Mouse (Mus musculus) hindlimb bud, embryonic 11.5 days (tissue): ENCODE results near the gene Cby3.

Experiments used
- DNase-seq: peaks from one replicate; pipeline ENCODE4 v3.0.0-alpha.2; 2012; ENCODE audit warnings: low read depth, low spot score; ENCODE audit errors: extremely low spot score

Cby3 gene

DNA sequence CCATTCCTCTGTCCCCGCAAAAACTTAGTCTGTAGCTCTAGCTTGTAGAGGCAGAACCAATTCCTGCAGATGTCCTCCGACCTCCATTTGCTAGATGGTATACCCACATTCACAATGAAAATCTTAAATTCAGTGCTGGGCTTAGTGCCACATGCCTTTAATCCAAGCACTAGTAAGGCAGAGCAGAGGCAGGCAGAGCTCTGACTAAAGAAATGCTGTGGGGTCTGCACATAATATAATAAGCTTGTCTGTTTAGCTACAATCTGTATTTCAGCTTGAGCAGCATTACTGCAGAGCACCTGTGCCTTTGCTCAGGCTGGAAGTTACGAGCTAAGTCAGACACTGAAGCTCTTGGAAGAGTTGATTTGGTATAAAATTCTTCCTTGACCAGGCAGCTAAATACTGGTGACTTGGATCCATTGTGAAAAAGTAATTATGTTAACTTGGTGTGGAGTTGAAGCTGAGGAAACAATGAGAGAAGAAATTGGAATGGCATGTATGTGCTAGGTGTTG is 33.0 kb downstream of the Cby3 start:
- no peak for DNase-seq

DNA sequence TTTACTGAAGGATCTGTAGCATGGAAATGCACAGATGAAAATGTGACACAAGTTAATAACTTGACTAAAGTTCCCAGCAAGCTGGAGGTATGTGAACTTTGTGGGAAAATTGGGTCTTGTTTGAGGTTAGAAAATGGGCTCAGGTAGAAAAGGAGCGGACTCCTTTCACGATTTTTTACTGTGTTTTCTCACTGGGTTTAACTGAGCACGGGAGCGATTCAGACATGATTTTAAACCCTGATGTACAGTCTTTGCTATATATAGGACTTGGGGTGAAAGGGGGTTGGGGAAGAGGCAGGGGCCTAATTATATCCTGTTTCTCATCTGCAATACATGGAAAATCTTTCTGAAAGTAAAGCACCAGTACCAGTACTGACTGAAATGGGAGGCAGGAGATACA is 33.4 kb downstream of the Cby3 start:
- no peak for DNase-seq

DNA sequence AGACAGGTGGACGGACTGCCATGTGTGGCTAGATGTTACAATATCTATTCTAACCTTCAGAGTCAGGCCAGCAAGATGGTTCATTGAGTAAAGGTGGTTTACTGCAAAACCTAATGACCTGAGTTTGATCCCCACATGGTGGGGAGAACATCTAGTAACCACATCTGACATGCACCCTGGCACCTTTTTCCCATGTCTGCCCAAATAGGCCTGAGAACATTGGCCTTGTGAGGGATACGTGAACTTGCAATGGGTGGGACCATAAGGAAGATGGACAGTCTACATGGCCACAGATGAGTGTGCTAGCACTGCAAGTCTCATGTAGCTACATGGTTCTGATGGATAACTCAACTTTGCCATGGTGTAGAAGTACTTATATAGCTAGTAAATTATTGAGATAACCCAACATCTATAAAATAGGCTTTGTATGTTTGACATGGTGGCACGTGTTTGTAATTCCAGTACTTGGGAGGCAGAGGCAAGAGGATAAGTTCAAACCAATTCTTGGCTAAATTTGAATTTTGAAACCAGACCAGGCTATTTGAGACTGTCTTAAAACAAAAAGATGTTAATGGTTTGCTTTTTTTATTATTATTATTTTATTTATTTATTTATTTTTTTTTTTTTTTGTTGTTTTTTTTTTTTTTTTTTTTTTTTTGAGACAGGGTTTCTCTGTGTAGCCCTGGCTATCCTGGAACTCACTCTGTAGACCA is 34.1 kb downstream of the Cby3 start:
- DNase-seq = no peak

DNA sequence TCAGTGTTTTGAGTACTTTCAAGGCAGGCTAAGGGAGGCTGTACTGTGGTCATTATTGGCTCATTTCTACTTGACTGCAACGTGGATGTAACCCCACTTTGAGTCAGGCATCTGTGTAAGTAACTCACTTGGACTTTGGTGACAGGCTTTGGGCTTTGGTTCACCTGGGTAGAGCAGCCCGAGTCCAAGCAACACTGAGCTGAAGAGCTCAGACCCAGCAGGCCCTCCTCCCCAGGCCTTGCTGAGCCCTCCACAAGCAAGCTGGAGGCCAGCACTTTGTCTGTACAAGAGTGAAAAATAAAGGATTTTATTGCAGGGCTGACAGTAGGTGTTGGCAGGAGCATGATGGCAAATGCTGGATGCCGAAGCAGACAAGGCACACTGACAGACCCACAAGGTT is 34.7 kb downstream of the Cby3 start:
- no peak for DNase-seq

DNA sequence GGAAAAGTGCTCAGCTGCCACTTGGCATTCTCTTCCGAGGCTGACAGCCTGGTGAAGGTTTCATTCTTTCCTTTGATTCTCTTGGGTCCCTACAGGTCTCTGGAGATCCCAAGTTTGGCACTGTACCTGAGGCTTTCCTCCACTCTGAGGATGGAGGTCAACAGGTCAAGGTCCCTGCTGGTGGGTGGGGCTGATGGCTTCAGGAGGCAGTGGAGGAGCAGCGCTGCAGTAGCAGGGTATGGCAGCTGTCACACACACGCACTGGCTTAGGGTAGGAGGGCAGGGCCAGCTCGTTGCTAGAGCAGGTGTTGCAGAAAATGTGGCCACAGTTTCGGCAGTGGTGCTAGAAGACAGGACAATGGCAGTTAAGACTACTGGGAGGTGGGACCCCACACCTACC is 35.4 kb downstream of the Cby3 start:
- DNase-seq = no peak

DNA sequence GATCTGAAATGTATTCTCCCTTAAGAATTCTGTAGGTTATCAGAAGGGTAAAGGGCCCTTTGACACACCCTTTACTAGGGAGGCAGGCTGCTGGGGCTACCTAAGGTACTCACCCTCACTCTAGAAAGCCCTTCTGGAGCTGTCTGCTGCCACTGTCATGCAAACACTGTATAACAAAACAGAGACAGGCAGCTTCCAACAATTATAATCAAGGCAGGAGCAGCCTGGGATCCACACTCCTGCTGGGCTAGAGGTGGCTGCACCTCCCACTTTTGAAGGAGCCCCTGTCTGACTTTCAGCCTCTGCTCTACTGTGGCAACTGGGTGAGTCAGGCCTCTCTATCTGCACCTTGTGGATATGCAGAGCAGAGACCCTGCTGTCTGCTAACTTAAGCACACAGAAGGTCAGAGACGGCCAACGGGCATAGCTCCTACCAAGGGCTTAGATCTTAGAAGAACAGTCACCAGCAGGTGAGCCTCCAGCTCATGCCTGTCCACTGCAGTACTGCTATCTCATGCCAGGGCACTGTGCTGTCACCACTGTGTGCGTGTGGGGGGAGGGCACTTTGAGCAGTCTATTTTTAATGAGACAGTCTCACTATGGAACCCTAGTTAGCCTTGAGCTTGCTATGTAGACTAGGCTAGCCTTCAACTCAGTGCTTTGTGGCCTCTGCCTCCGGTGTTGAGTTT is 37.2 kb downstream of the Cby3 start:
- no peak for DNase-seq

DNA sequence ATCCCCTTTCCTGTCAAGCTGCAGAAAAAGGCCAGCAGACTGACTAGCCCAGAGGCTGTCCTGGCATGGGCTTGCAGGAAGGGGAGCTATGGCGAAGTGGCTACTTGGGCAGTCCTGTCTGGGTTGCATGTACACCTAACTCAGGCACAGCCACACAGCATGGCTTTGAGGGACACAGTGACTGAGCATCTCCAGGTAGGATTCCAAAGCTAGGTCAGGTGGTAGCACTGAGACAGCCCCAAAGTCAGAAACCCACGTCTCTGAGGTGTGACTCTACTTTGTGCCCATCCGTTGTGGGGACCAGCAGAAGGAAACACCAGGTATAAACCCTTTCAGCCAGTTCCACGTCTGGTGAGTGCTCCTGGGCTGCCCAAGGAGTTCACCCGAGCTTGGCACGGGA is 39.0 kb downstream of the Cby3 start:
- no peak for DNase-seq

DNA sequence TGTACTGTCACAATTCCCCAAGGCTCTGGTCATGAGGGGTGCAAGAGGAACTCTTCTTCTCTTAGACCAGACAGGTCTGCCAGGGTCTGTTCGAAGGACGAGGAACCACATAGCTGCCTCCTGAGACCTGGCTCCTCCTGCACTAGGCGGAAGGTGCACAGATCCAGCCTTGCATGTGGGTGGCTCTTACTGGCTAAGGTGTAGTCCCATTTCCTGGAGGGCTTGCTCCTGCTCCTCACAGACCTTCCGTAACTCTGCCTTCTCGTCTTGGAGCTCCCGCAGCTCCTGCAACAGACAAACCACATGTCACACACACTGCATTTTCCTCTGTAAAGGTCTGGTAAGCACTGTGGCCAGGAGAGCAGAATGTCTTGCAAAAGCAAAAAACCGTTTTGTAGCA is 40.5 kb downstream of the Cby3 start:
- no peak for DNase-seq

DNA sequence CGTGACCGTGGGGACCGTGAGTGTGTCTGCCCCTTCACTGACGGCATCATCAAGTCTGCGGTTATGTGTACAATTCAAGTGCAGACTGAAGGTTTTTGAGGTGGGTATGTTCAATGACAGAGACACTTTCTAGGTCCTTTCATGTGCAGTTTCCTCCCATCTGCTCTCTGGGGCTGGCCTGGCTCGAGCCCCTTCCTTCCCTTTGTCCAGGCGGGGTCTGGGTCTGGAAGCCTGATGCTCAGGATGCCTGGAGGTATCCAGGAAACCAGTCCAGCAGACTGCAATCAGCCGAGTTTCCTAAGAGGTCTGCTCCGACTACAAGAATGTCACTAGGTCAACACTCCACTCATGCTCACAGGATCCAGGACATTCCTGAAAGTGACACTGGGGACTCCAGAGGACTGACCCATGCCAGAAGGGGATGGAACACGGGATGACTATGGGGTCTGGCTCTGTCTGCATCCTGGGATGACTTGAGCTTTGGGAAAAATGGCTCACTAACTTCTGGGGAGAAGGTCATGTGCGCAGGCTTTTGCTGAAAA is 42.6 kb downstream of the Cby3 start:
- DNase-seq = no peak

DNA sequence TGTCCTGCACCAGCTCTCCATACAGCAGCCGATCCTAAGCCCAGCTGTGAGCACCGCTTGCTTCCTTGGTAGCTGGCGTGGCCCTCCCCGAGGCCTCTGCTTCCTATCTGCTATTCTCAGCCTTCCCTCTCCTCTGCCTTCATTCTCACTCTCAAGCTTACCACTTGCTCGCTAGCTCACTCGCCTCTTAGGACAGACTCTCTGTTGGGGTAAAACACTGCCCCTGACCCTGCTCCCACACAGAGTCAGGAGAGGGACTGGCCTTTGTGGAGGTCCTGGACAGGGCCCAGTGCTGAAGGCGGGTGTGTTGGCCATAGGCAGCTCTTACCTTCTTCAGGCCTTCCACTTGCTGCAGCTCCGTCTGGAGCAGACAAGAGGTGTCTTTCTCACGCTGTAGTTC is 43.1 kb downstream of the Cby3 start:
- no peak for DNase-seq

DNA sequence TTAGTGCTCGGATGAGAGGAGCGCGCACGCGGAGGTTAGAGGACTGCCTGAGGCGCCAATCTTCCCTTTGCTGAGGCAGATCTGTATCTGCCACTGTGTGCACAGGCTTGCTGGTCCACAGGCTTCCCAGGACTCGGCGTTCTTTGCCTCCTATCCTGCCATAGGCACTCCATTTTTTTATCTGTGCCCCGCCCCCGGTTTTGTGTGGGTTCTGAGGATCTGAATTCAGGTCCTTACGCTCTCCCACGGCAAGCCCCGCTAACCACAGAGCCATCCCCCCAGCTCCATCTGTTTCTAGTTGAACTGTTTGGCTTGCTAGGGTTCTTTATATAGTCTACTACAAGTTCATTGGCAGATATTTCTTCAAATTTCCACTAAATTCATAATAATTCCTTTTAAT is 44.5 kb downstream of the Cby3 start:
- DNase-seq = no peak

DNA sequence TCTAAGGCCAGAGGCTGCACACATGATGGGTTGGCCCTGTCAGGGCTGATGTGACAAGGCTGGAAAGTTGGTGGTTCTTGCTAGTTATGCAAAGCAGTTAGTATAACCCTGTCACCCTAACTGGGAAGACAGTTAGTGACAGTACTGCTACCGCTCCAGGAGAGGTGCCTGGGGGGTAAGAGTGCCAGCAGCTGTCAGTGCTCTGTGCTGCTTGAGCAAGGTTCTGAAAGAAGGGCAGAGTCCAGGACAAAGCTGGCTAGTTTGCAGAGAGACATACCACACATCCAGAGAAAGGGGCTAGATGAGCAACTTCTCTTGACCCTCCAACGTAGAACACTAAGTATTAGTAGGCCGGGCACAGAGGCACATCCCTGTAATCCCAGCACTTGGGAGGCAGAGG is 48.2 kb downstream of the Cby3 start:
- no peak for DNase-seq

DNA sequence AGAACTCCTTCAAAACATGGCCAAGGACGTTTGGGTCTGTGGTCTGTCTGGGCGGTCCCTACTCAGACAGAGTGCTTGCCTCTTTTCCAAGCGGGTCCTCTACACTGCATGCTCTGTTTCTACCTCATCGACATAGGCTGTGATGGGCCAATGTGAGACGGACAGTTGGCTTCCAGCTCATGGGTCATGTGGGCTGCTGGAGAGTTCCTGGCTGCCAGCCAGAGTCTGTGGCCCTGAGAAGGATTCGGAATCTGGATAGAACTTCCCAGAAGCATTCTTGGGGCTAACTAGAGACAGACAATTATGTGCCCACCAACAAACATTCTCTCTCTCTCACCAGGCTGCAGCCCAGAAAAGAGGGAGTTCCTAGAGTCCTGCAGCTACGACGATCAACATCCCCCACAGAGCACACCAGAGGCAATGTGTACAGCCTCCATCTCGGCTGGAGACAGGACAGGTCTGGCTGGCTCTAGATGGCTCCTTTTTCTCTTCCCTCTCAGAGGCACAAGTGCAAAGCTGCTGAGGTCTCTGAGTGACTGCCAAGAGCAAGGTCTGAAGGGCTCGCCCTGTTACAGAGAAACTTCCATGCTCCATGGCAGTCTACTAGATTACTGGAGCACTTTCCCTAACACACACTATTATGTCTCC is 49.2 kb downstream of the Cby3 start:
- DNase-seq = no peak

DNA sequence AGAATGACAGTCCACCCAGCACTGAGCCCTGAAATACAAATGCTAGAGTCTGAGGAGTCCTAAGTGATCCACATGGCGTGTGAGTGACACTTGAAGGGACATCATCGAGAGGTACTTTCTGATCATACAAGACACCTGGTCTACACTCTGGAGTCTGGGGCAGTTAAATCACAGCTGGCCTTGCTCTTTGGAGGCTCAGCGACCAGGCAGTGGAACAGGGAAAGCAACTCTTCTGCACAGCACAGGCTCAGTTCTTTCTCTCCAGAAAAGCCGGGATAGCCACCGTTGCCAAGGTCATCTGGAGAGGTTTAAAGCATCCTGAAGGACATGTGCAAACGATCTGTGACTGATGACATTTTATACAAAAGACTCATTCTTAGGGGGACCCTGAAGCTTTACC is 53.0 kb downstream of the Cby3 start:
- no peak for DNase-seq
